Mouse (Mus musculus) right cerebral cortex, postnatal 36 days (tissue): Measurements from ENCODE around the gene Gm2016.
"Not testable (repeated sequence)": the region's sequence is repeated elsewhere in the genome, so short reads cannot be mapped to it uniquely, and the experiment has no call there.

Source experiments
- DNase-seq, 2 experiments: peaks; one replicate each; pipeline ENCODE4 v3.0.0; 2022; ENCODE audit warnings: low spot score in 2 of 2, mixed read lengths in 1 of 2

The Gm2016 gene

GRCm38 (mm10) chr12:87873772-87874171, at the start of gene Gm2016:
Gene Gm2016 (plus strand): TSS chr12:87874072.
- not testable (repeated sequence) for DNase-seq

GRCm38 (mm10) chr12:87842239-87842638, 31.6 kb upstream of the Gm2016 start, which contains the start of gene Gm2001:
Gene Gm2001 (minus strand): TSS chr12:87842339.
- not testable (repeated sequence) for DNase-seq

DNA sequence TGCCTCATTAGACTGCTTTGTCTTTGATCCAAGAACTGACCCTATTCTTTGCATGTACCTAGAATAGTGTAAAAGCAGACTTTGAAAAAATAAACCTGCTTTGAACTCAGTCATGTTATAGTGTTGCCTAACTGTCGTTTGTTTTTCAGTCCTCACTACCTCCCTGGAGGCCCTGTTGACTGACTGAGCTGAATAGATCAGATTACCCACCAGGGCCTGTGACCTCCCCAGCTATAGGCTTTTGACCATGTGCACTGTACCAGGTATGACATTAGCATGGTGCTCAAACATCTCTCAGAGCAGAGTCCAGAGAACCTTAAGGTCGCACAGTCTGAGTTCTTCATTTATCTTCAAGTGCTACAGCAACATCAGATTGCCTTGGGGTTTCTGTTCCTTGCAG, 23.2 kb upstream of the Gm2016 start:
- not testable (repeated sequence) for DNase-seq

- not testable (repeated sequence) for DNase-seq
Observed at GRCm38 (mm10) chr12:87856067-87856466, 17.8 kb upstream of the Gm2016 start.

GRCm38 (mm10) chr12:87861740-87862692, 11.9 kb upstream of the Gm2016 start:
- not testable (repeated sequence) for DNase-seq

DNA sequence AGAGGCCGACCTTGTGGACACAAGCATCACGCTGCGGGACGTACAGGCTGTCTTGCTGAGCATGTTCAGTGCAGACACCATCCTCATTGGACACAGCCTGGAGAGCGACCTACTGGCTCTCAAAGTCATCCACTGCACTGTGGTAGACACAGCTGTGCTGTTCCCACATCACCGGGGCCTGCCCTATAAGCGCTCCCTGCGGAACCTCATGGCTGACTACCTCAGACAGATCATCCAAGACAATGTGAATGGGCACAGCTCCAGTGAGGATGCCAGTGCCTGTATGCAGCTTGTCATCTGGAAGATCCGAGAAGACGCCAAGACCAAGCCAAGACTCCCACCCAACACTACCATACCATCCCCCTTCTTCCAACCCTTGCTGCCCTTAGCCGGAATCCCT, 10.2 kb upstream of the Gm2016 start:
- DNase-seq, result not testable (repeated sequence)

DNA sequence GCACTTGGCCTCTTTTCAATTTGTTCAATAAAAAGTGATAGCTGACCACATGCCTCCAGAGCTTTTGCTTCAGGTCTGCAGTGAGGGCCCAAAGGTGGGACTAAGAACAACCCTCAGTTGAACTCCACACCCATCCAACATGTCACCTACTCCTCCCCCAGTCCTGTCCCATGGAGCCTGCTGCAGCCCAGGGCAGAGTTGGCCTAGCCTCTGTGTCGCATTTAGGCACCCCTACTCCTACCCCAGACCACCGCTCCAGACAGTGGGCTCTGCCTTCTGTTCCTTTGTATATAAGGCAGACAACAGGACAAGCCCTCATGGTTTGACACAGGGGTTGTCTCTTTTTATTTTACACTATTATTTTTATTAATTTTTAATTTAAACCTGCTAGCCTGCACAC, 9.8 kb upstream of the Gm2016 start:
- DNase-seq, result not testable (repeated sequence)

DNA sequence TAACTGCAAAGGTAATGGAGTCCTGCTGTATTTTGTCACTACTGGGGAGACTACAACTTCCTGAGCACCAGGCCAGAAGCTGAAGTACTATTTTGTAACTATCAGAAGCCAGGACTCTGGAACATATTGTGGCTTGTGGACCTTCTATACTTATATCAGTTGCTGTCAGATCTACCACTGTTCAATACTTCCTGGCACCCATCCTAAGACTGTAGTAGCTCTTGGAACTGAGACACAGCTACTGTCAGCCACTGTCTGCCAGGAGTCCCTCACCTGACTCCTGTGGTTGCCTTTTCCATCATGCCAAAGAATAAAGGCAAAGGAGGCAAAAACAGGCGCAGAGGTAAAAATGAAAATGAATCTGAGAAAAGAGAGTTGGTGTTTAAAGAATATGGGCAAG, 21.2 kb downstream of the Gm2016 start, which contains the start of gene Gm2022:
Gene Gm2022, plus strand, starts transcription at position 301 of the 400 bp plus-strand sequence.
- not testable (repeated sequence) for DNase-seq

DNA sequence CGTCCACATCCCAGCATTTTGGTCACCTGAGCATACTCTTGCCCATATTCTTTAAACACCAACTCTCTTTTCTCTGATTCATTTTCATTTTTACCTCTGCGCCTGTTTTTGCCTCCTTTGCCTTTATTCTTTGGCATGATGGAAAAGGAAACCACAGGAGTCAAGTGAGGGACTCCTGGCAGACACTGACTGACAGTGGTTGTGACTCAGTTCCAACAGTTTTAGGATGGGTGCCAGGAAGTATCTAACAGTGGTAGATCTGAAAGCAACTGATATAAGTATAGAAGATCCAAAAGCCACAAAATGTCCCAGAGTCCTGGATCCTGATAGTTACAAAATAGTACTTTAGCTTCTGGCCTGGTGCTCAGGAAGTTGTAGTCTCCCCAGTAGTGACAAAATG, 45.8 kb downstream of the Gm2016 start, which contains the start of gene Gm2035:
Gene Gm2035, minus strand, starts transcription at position 137 of the 400 bp plus-strand sequence.
- not testable (repeated sequence) for DNase-seq
